Mouse (Mus musculus) liver, adult 2 months (tissue): ENCODE measurements around the gene Ppp4r2. TPM values are rescaled to one million over a fixed set of nuclear protein-coding genes. Genes with fewer than 3 reads are reported as not detected.

ENCODE experiments used
- DNase-seq: peaks from one replicate; pipeline ENCODE4 v3.0.0-alpha.2; 2011; ENCODE audit warnings: low read depth, low spot score; ENCODE audit errors: extremely low read depth
- H3K27ac ChIP-seq: fragments of 200-500 bp; replicated peaks from 2 replicates; pipeline ENCODE4 v1.5.1; 2012; ENCODE audit warnings: low read depth, mild to moderate bottlenecking, control low read depth, inconsistent platforms, low read length; ENCODE audit not compliant: insufficient read depth
- H3K27me3 ChIP-seq: fragments of 200-500 bp; 2 replicates; pipeline ENCODE4 v1.6.1; 2012; ENCODE audit warnings: mild to moderate bottlenecking, moderate library complexity, low read length, inconsistent platforms; ENCODE audit not compliant: control insufficient read depth, insufficient read depth
- H3K36me3 ChIP-seq: fragments of 200-500 bp; 2 replicates; pipeline ENCODE4 v1.6.1; 2012; ENCODE audit warnings: low read length, inconsistent platforms; ENCODE audit not compliant: control insufficient read depth, insufficient read depth
- H3K4me1 ChIP-seq: fragments of 200-500 bp; 2 replicates; pipeline ENCODE4 v1.6.1; 2011; ENCODE audit warnings: low read length; ENCODE audit not compliant: control insufficient read depth, insufficient read depth
- H3K4me3 ChIP-seq: fragments of 200-500 bp; 2 replicates; pipeline ENCODE4 v1.5.1; 2011; ENCODE audit warnings: low read depth, mild to moderate bottlenecking, control low read depth, low read length, moderate library complexity; ENCODE audit not compliant: insufficient read depth
- H3K79me2 ChIP-seq: fragments of 200-500 bp; 2 replicates; pipeline ENCODE4 v1.6.1; 2012; ENCODE audit warnings: inconsistent platforms, mild to moderate bottlenecking, low read length, moderate library complexity; ENCODE audit not compliant: control insufficient read depth, insufficient read depth
- H3K9ac ChIP-seq: fragments of 200-500 bp; 2 replicates; pipeline ENCODE4 v1.6.1; 2012; ENCODE audit warnings: low read depth, mild to moderate bottlenecking, control low read depth, inconsistent platforms, low read length
- CTCF ChIP-seq: fragments of 200-500 bp; IDR thresholded peaks from 2 replicates; pipeline ENCODE4 v1.5.1; 2011; ENCODE audit warnings: low read depth, low read length, control low read depth
- POLR2A ChIP-seq: fragments of 200-500 bp; IDR thresholded peaks from 2 replicates; pipeline ENCODE4 v1.6.1; 2011; ENCODE audit warnings: low read length, control low read depth; ENCODE audit not compliant: insufficient read depth; ENCODE audit errors: extremely low read depth
- WGBS: fragments of 180-500 bp; shearing (Covaris S2); methylation state at CpG from one replicate; pipeline ENCODE4 v1.1.7; 2018; 5-methylcytosine and 5-hydroxymethylcytosine counted together
- polyA plus RNA-seq: library from polyadenylated mRNA; depleted of rRNA; stranded (reverse); fragments of >200 nt; gene quantifications from 2 replicates; pipeline ENCODE4 v1.2.3, GENCODE M21; 2012
- total RNA-seq: library from RNA; depleted of rRNA; stranded (reverse); fragments of >200 nt; gene quantifications from 2 replicates; pipeline ENCODE4 v1.2.3, GENCODE M21; 2014

Gene Ppp4r2
- total and polyA plus RNA-seq, 2 experiments = 10.6 to 27.4 TPM

- H3K27me3 ChIP-seq = no peaks in the 10 kb centered on the region
- no peak overlapping the region for H3K4me3 ChIP-seq
- H3K79me2 ChIP-seq = no peaks in the 10 kb centered on the region
- no peaks in the 10 kb centered on the region for H3K4me1 ChIP-seq
- TF ChIP-seq POLR2A (no peak), CTCF (no peak)
- 56% methylated on average over 1 of the region's 1 CpGs for WGBS
- H3K36me3 ChIP-seq = no peaks in the 10 kb centered on the region
- H3K9ac ChIP-seq = no peak overlapping the region
- H3K27ac ChIP-seq = no peak overlapping the region
- DNase-seq = no peak
Measured at GRCm38 (mm10) chr6:100807746-100808145, 25.7 kb upstream of the Ppp4r2 start.

GRCm38 (mm10) chr6:100808221-100808778 lies 25.1 kb upstream of the Ppp4r2 start:
- no peak for TF ChIP-seq POLR2A
- TF ChIP-seq CTCF = no peak
- Histone ChIP-seq H3K9ac (no peak overlapping the region), H3K27me3 (no peaks in the 10 kb centered on the region), H3K4me3 (no peak overlapping the region), H3K27ac (no peak overlapping the region), H3K4me1 (no peaks in the 10 kb centered on the region), H3K36me3 (no peaks in the 10 kb centered on the region), H3K79me2 (no peaks in the 10 kb centered on the region)
- 86% methylated on average over 6 of the region's 6 CpGs for WGBS
- no peak for DNase-seq

GRCm38 (mm10) chr6:100810117-100810516 lies 23.3 kb upstream of the Ppp4r2 start:
- WGBS = 87% methylated on average over 4 of the region's 4 CpGs
- H3K79me2 ChIP-seq = no peaks in the 10 kb centered on the region
- H3K27ac ChIP-seq = no peak overlapping the region
- no peaks in the 10 kb centered on the region for H3K36me3 ChIP-seq
- H3K4me3 ChIP-seq = no peak overlapping the region
- no peak overlapping the region for H3K9ac ChIP-seq
- no peaks in the 10 kb centered on the region for H3K27me3 ChIP-seq
- no peak for DNase-seq
- TF ChIP-seq CTCF (no peak), POLR2A (no peak)
- no peaks in the 10 kb centered on the region for H3K4me1 ChIP-seq

GRCm38 (mm10) chr6:100811731-100812130 lies 21.7 kb upstream of the Ppp4r2 start:
- 74% methylated on average over 3 of the region's 3 CpGs for WGBS
- no peak overlapping the region for H3K9ac ChIP-seq
- no peaks in the 10 kb centered on the region for H3K4me1 ChIP-seq
- no peak for DNase-seq
- H3K27me3 ChIP-seq = no peaks in the 10 kb centered on the region
- TF ChIP-seq CTCF (no peak), POLR2A (no peak)
- H3K36me3 ChIP-seq = no peaks in the 10 kb centered on the region
- H3K27ac ChIP-seq = no peak overlapping the region
- H3K4me3 ChIP-seq = no peak overlapping the region
- H3K79me2 ChIP-seq = no peaks in the 10 kb centered on the region

GRCm38 (mm10) chr6:100821367-100821766 lies 12.1 kb upstream of the Ppp4r2 start:
- 87% methylated on average over 2 of the region's 2 CpGs for WGBS
- no peak overlapping the region for H3K9ac ChIP-seq
- TF ChIP-seq CTCF (no peak), POLR2A (no peak)
- no peak overlapping the region for H3K27ac ChIP-seq
- H3K79me2 ChIP-seq = no peaks in the 10 kb centered on the region
- H3K27me3 ChIP-seq = no peaks in the 10 kb centered on the region
- no peaks in the 10 kb centered on the region for H3K36me3 ChIP-seq
- no peaks in the 10 kb centered on the region for H3K4me1 ChIP-seq
- no peak overlapping the region for H3K4me3 ChIP-seq
- no peak for DNase-seq

- no peak for TF ChIP-seq POLR2A
- no peak for TF ChIP-seq CTCF
- Histone ChIP-seq H3K27me3 (no peaks in the 10 kb centered on the region), H3K4me1 (no peaks in the 10 kb centered on the region), H3K9ac (no peak overlapping the region), H3K27ac (no peak overlapping the region), H3K79me2 (no peaks in the 10 kb centered on the region), H3K36me3 (no peaks in the 10 kb centered on the region), H3K4me3 (no peak overlapping the region)
- WGBS = 88% methylated on average over 1 of the region's 1 CpGs
- no peak for DNase-seq
Measured at GRCm38 (mm10) chr6:100823356-100823755, 10.1 kb upstream of the Ppp4r2 start.
